Mouse (Mus musculus): ENCODE measurements at regions not wholly inside any gene's neighbourhood (a gene's known extent, or its start where the extent isn't known, plus 50 kb on each side); places are given as distances from the start of the nearest gene placed in this dataset.

- no peak overlapping the region for H3K9ac ChIP-seq (replicated peaks; ENCODE audit: low read length)
- 40% methylated on average over 19 of the region's 19 CpGs for WGBS
- no peaks in the 10 kb centered on the region; the same call in 1 of the 2 replicates for H3K9me3 ChIP-seq (replicated peaks; ENCODE audit: control insufficient read depth, low read length)
- no peak overlapping the region for H3K4me2 ChIP-seq (ENCODE audit: low read depth, low read length)
- no peaks in the 10 kb centered on the region for H3K27me3 ChIP-seq (ENCODE audit: control insufficient read depth, insufficient read depth, low read length)
- peak overlapping the region; percentile 41; the same call in 1 of the 2 replicates for H3K27ac ChIP-seq (replicated peaks; ENCODE audit: low read depth, low read length)
- no peaks in the 10 kb centered on the region for H3K36me3 ChIP-seq (replicated peaks; ENCODE audit: control insufficient read depth, insufficient read depth, low read depth, low read length)
- ATAC-seq (replicated peaks; ENCODE audit: insufficient number of reproducible peaks, low FRiP score, low TSS enrichment, low read depth) (peak; percentile 78), DNase-seq (ENCODE audit: low spot score) (peak; percentile 63)
- no peaks in the 10 kb centered on the region for H3K4me1 ChIP-seq (ENCODE audit: control insufficient read depth, insufficient read depth, low read length)
- no peak overlapping the region for H3K4me3 ChIP-seq (ENCODE audit: low read depth, low read length)
These were observed 67.5 kb upstream of the Stx16 start for GRCm38 (mm10) chr2:174008350-174009218.

- H3K4me3 ChIP-seq (ENCODE audit: low read depth, low read length), result no peak overlapping the region
- no peaks in the 10 kb centered on the region for H3K36me3 ChIP-seq (replicated peaks; ENCODE audit: control insufficient read depth, insufficient read depth, low read depth, low read length)
- no peak for DNase-seq (ENCODE audit: low spot score)
- 62% methylated on average over 3 of the region's 3 CpGs for WGBS
- H3K27ac ChIP-seq (replicated peaks; ENCODE audit: low read depth, low read length), result no peak overlapping the region
- H3K4me1 ChIP-seq (ENCODE audit: control insufficient read depth, insufficient read depth, low read length), result no peaks in the 10 kb centered on the region
- no peaks in the 10 kb centered on the region for H3K9me3 ChIP-seq (replicated peaks; ENCODE audit: control insufficient read depth, low read length)
- ATAC-seq (replicated peaks; ENCODE audit: insufficient number of reproducible peaks, low FRiP score, low TSS enrichment, low read depth), result no peak
- no peaks in the 10 kb centered on the region for H3K27me3 ChIP-seq (ENCODE audit: control insufficient read depth, insufficient read depth, low read length)
- no peak overlapping the region for H3K9ac ChIP-seq (replicated peaks; ENCODE audit: low read length)
- H3K4me2 ChIP-seq (ENCODE audit: low read depth, low read length), result no peak overlapping the region
These were observed 66.1 kb upstream of the Stx16 start for GRCm38 (mm10) chr2:174010038-174010437.

- no peak overlapping the region for H3K27ac ChIP-seq (replicated peaks; ENCODE audit: low read depth, low read length)
These were observed 64.7 kb upstream of the Stx16 start for GRCm38 (mm10) chr2:174011399-174011798.

GRCm38 (mm10) chr2:174014361-174014760 is 61.7 kb upstream of the Stx16 start:
- Histone ChIP-seq H3K4me1 (ENCODE audit: control insufficient read depth, insufficient read depth, low read length) (0 out of 2 replicates have a peak, but pooled peaks cover 2% of the 10 kb centered on the region), H3K27me3 (ENCODE audit: control insufficient read depth, insufficient read depth, low read length) (no peaks in the 10 kb centered on the region), H3K9ac (replicated peaks; ENCODE audit: low read length) (no peak overlapping the region), H3K4me2 (ENCODE audit: low read depth, low read length) (no peak overlapping the region), H3K36me3 (replicated peaks; ENCODE audit: control insufficient read depth, insufficient read depth, low read depth, low read length) (no peaks in the 10 kb centered on the region), H3K27ac (replicated peaks; ENCODE audit: low read depth, low read length) (no peak overlapping the region), H3K9me3 (replicated peaks; ENCODE audit: control insufficient read depth, low read length) (no peaks in the 10 kb centered on the region), H3K4me3 (ENCODE audit: low read depth, low read length) (no peak overlapping the region)
- ATAC-seq (replicated peaks; ENCODE audit: insufficient number of reproducible peaks, low FRiP score, low TSS enrichment, low read depth), result no peak
- DNase-seq (ENCODE audit: low spot score), result no peak
- WGBS, result 71% methylated on average over 2 of the region's 2 CpGs

More at GRCm38 (mm10) chr2:174011399-174011798, 64.7 kb upstream of the Stx16 start:
- H3K4me1 ChIP-seq (ENCODE audit: control insufficient read depth, insufficient read depth, low read length), result 0 out of 2 replicates have a peak, but pooled peaks cover 2% of the 10 kb centered on the region
- H3K9me3 ChIP-seq (replicated peaks; ENCODE audit: control insufficient read depth, low read length), result no peaks in the 10 kb centered on the region
- DNase-seq (ENCODE audit: low spot score), result peak; percentile 33
- H3K4me2 ChIP-seq (ENCODE audit: low read depth, low read length), result no peak overlapping the region
- no peaks in the 10 kb centered on the region for H3K36me3 ChIP-seq (replicated peaks; ENCODE audit: control insufficient read depth, insufficient read depth, low read depth, low read length)
- ATAC-seq (replicated peaks; ENCODE audit: insufficient number of reproducible peaks, low FRiP score, low TSS enrichment, low read depth), result no peak; the same call in 1 of the 2 replicates
- no peak overlapping the region for H3K9ac ChIP-seq (replicated peaks; ENCODE audit: low read length)
- H3K27me3 ChIP-seq (ENCODE audit: control insufficient read depth, insufficient read depth, low read length), result no peaks in the 10 kb centered on the region
- H3K4me3 ChIP-seq (ENCODE audit: low read depth, low read length), result no peak overlapping the region
- 45% methylated on average over 8 of the region's 8 CpGs for WGBS

- Histone ChIP-seq H3K27ac (replicated peaks; ENCODE audit: low read depth, low read length) (no peak overlapping the region), H3K4me3 (ENCODE audit: low read depth, low read length) (no peak overlapping the region), H3K4me1 (ENCODE audit: control insufficient read depth, insufficient read depth, low read length) (0 out of 2 replicates have a peak, but pooled peaks cover 2% of the 10 kb centered on the region), H3K9ac (replicated peaks; ENCODE audit: low read length) (no peak overlapping the region), H3K36me3 (replicated peaks; ENCODE audit: control insufficient read depth, insufficient read depth, low read depth, low read length) (no peaks in the 10 kb centered on the region), H3K9me3 (replicated peaks; ENCODE audit: control insufficient read depth, low read length) (no peaks in the 10 kb centered on the region), H3K27me3 (ENCODE audit: control insufficient read depth, insufficient read depth, low read length) (no peaks in the 10 kb centered on the region), H3K4me2 (ENCODE audit: low read depth, low read length) (no peak overlapping the region)
- ATAC-seq (replicated peaks; ENCODE audit: insufficient number of reproducible peaks, low FRiP score, low TSS enrichment, low read depth) (no peak; the same call in 1 of the 2 replicates), DNase-seq (ENCODE audit: low spot score) (no peak)
- WGBS, result 47% methylated on average over 14 of the region's 14 CpGs
These were observed 60.8 kb upstream of the Stx16 start for GRCm38 (mm10) chr2:174015283-174015682.

GRCm38 (mm10) chr2:174016068-174016467 is 60.0 kb upstream of the Stx16 start:
- no peak for ATAC-seq (replicated peaks; ENCODE audit: insufficient number of reproducible peaks, low FRiP score, low TSS enrichment, low read depth)
- no peak overlapping the region for H3K27ac ChIP-seq (replicated peaks; ENCODE audit: low read depth, low read length)
- no peak overlapping the region for H3K4me2 ChIP-seq (ENCODE audit: low read depth, low read length)
- WGBS, result 77% methylated on average over 5 of the region's 5 CpGs
- H3K9me3 ChIP-seq (replicated peaks; ENCODE audit: control insufficient read depth, low read length), result no peaks in the 10 kb centered on the region
- 0 out of 2 replicates have a peak, but pooled peaks cover 2% of the 10 kb centered on the region for H3K4me1 ChIP-seq (ENCODE audit: control insufficient read depth, insufficient read depth, low read length)
- H3K9ac ChIP-seq (replicated peaks; ENCODE audit: low read length), result no peak overlapping the region
- H3K36me3 ChIP-seq (replicated peaks; ENCODE audit: control insufficient read depth, insufficient read depth, low read depth, low read length), result no peaks in the 10 kb centered on the region
- H3K4me3 ChIP-seq (ENCODE audit: low read depth, low read length), result no peak overlapping the region
- H3K27me3 ChIP-seq (ENCODE audit: control insufficient read depth, insufficient read depth, low read length), result no peaks in the 10 kb centered on the region
- DNase-seq (ENCODE audit: low spot score), result no peak

- DNase-seq (ENCODE audit: low spot score) (no peak), ATAC-seq (replicated peaks; ENCODE audit: insufficient number of reproducible peaks, low FRiP score, low TSS enrichment, low read depth) (no peak)
- Histone ChIP-seq H3K36me3 (replicated peaks; ENCODE audit: control insufficient read depth, insufficient read depth, low read depth, low read length) (no peaks in the 10 kb centered on the region), H3K4me2 (ENCODE audit: low read depth, low read length) (no peak overlapping the region), H3K27me3 (ENCODE audit: control insufficient read depth, insufficient read depth, low read length) (no peaks in the 10 kb centered on the region), H3K9ac (replicated peaks; ENCODE audit: low read length) (no peak overlapping the region), H3K4me1 (ENCODE audit: control insufficient read depth, insufficient read depth, low read length) (0 out of 2 replicates have a peak, but pooled peaks cover 2% of the 10 kb centered on the region), H3K9me3 (replicated peaks; ENCODE audit: control insufficient read depth, low read length) (no peaks in the 10 kb centered on the region), H3K27ac (replicated peaks; ENCODE audit: low read depth, low read length) (no peak overlapping the region), H3K4me3 (ENCODE audit: low read depth, low read length) (no peak overlapping the region)
- 73% methylated on average over 6 of the region's 6 CpGs for WGBS
These were observed 59.1 kb upstream of the Stx16 start for GRCm38 (mm10) chr2:174017042-174017441.

- Histone ChIP-seq H3K4me3 (ENCODE audit: low read depth, low read length) (no peak overlapping the region), H3K36me3 (replicated peaks; ENCODE audit: control insufficient read depth, insufficient read depth, low read depth, low read length) (no peaks in the 10 kb centered on the region), H3K27me3 (ENCODE audit: control insufficient read depth, insufficient read depth, low read length) (no peaks in the 10 kb centered on the region), H3K4me1 (ENCODE audit: control insufficient read depth, insufficient read depth, low read length) (0 out of 2 replicates have a peak, but pooled peaks cover 2% of the 10 kb centered on the region), H3K27ac (replicated peaks; ENCODE audit: low read depth, low read length) (no peak overlapping the region), H3K4me2 (ENCODE audit: low read depth, low read length) (no peak overlapping the region), H3K9ac (replicated peaks; ENCODE audit: low read length) (no peak overlapping the region), H3K9me3 (replicated peaks; ENCODE audit: control insufficient read depth, low read length) (no peaks in the 10 kb centered on the region)
- WGBS, result 64% methylated on average over 3 of the region's 3 CpGs
- no peak for DNase-seq (ENCODE audit: low spot score)
- no peak for ATAC-seq (replicated peaks; ENCODE audit: insufficient number of reproducible peaks, low FRiP score, low TSS enrichment, low read depth)
These were observed 58.5 kb upstream of the Stx16 start for GRCm38 (mm10) chr2:174017596-174017995.

Data from embryonic facial prominence, embryonic 11.5 days (tissue).